Mouse (Mus musculus) central nervous system, embryonic 11.5 days (tissue): Measurements from ENCODE around the gene Col9a2. TPM values are rescaled to one million over a fixed set of nuclear protein-coding genes. Genes with fewer than 3 reads are reported as not detected.

Experiments
- polyA plus RNA-seq: library from polyadenylated mRNA; depleted of rRNA; stranded (reverse); fragments of >200 nt; gene quantifications from 2 replicates; pipeline ENCODE4 v1.2.3, GENCODE M21; 2012; rRNA removed

Col9a2 gene
- polyA plus RNA-seq, result 17.6 and 26.3 TPM in 2 replicates

DNA sequence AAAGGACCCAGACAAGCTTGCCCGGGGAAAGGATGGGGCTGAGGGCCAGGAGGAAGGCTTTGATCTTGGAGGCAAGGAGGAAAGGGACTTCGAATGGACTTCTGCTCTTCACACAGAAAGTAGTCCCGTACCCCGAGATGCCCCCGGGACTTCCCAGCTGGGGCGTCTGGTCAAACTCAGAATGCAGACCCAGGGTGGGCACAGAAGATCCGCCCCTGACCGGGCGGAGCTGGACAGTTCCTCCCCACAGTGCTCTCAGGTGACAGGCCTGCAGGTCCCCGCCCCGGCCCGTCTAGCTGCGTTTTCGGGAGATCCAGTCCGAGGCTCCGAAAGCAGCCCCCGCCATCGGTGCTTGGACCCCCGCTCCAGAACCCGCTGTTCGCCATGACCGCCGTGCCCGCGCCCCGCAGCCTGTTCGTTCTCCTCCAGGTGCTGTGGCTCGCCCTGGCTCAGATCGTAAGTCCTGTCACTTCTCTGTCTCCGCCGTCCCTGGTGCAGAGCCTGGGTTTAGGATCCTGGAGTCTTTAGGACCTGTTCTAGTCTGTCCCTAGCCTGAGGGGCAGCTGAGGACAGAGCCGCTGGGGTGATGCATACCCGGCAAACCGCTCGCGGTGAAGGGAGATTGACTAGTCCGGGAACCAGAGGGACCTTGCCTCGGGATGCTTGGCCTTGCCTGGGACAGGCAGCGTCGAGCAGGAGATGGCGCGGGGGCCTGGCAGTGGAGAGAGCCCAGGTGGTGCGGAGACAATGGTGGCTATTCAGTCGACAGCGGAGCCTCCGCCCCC lies at the start of gene Col9a2:
TSS of gene Col9a2 (plus strand) at position 55 of the 785 bp plus-strand sequence.

GRCm38 (mm10) chr4:121016928-121017657 lies 22.1 kb upstream of the Col9a2 start, which contains the start of gene Smap2:
Gene Smap2, minus strand, starts transcription at chr4:121017247.

DNA sequence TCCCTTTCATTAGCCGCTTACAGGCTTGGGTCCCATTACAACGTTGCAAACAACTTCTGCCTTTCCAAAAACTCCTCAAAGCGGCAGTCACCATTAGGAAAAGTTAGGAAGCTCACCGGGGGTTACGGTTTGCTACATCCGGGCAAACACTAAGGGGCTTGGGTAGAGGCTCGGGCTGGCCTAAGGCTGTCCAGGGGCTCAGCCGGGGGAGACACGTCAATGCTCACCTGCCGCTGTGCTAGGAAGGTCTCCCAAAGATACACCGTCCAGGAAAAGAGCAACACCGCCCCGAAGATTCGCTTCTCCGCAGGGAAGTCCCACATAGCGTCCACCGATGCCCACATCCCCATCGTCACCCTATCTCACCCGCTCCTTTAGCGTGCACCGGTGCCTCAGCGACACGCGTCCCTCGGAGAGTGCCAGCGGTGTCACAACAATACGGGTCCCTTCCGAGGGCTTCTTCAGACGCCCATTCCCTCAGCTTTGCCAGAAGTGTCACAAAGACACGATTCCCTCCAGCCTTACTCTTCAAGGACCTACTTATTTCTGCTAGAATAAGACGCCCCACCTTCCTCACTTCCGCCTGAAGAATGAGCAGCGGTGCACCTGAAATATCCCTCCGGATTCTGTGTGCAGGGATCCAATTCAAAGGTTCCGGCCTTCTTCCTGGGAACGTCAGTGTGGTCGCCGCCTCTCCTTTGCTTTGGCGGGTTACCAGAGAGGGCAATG lies 58.6 kb downstream of the Col9a2 start, which contains the start of gene Zmpste24:
TSS of gene Zmpste24 (minus strand) at position 592 of the 729 bp plus-strand sequence.

Other genes with a start within 250 kb of the Col9a2 start
- 58.8 and 154 TPM in 2 replicates for gene Nfyc, start 207.8 kb upstream of the Col9a2 start, polyA plus RNA-seq
- gene Rims3, start 184.6 kb upstream of the Col9a2 start, polyA plus RNA-seq, result 6.1 and 6.8 TPM in 2 replicates
- gene Exo5, start 114.4 kb upstream of the Col9a2 start, polyA plus RNA-seq, result 36.0 and 45.2 TPM in 2 replicates
- gene Zfp69, start 87.7 kb upstream of the Col9a2 start, polyA plus RNA-seq, result 6.9 and 7.2 TPM in 2 replicates
- gene Smap2, start 22.1 kb upstream of the Col9a2 start, polyA plus RNA-seq, result 16.3 and 21.6 TPM in 2 replicates
- 17.8 and 20.5 TPM in 2 replicates for gene Zmpste24, start 58.9 kb downstream of the Col9a2 start, polyA plus RNA-seq
- gene Tmco2, start 69.8 kb downstream of the Col9a2 start, polyA plus RNA-seq, result not detected in 2 replicates
- gene Rlf, start 175.7 kb downstream of the Col9a2 start, polyA plus RNA-seq, result 17.2 and 23.8 TPM in 2 replicates